Mouse (Mus musculus) retina, postnatal 7 days (tissue): ENCODE results near the gene Bloc1s4.

Experiments
- DNase-seq: peaks from one replicate; pipeline ENCODE4 v3.0.0-alpha.2; 2012; ENCODE audit warnings: low read depth, low spot score

Bloc1s4 gene

DNA sequence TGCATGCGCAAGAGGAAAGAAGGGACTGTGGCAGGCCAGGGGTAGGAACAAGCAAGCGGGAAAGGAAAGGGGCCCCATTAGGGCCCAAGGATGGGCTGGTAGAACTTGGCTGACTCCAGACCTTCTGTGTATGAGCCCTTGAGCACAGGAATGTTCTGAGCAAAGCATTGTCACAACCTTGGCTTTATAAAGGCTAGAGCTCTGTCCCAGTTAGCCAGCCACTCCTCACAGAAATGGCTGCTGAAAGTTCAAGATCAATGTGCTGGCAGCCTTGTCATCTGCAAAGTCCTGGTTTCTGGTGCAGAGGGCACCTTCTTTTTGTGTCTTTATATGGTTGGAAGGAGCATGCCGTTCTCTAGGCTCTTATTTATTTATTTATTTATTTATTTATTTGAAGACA is 28.8 kb downstream of the Bloc1s4 start:
- DNase-seq = no peak

DNA sequence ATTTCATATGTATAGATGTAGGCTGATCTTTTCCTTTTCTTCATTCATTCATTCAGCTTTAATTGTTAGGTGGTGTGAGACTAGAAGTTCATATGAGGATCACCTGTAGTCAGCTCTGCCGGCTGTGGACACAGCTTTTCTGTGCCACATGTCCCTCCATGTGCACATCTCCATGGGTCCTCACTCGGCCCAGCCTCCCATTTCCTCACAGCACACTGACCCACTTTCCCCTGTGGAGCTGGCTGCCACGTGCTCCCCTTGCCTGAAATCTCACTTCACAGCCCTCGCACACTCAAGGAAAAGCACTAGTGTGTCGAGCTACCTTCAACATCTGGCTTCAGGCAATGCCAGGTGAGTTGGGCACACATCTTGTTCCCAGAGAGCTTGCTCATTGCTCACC is 29.3 kb downstream of the Bloc1s4 start:
- DNase-seq = no peak

- DNase-seq = no peak
These were observed 30.6 kb downstream of the Bloc1s4 start for GRCm38 (mm10) chr5:36717889-36718288.

DNA sequence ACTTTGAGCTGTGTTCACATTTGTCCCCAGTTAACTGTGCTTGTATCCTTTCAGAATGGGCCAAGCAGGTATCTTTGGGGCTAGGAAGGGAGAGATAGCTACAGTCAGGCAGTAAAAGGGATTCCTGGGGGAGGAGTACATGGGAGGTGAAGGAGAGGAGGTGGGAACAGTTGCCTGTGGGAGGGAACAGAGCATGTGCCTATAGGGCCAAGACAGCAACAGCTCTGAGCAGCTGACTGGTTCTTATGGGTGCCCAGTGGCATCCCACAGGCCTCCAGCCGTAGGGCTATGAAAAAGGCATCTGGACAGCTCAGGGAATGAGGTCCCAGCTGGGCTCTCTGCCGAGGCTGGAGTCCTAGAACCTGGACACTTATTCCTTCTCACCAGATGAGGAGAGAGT is 31.6 kb downstream of the Bloc1s4 start:
- DNase-seq = no peak

- DNase-seq = no peak
These were observed 33.6 kb downstream of the Bloc1s4 start for GRCm38 (mm10) chr5:36714832-36715231.

- no peak for DNase-seq
These were observed 34.8 kb downstream of the Bloc1s4 start for GRCm38 (mm10) chr5:36713693-36714092.

- no peak for DNase-seq
These were observed 35.6 kb downstream of the Bloc1s4 start for GRCm38 (mm10) chr5:36712553-36713534.

- DNase-seq = no peak
These were observed 36.6 kb downstream of the Bloc1s4 start for GRCm38 (mm10) chr5:36711863-36712262.

DNA sequence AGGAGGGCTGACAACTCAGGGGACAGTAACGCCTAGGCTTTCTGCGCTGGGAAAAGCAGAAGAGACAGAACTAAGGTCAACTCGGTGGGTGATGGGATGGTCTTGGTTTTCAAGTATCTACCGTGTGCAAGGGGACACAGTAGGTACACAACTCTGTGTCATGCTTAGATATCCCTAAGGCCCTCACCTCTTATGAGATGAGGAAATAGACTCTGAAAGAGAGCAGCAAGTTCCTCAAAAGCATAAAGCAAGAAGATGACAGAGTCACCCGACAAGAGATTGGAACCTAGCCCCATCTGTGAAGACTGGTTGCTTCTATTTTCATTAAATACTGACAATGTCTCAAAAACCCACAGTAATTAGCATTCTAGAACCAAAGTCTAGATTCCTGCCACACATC is 42.7 kb downstream of the Bloc1s4 start:
- no peak for DNase-seq

DNA sequence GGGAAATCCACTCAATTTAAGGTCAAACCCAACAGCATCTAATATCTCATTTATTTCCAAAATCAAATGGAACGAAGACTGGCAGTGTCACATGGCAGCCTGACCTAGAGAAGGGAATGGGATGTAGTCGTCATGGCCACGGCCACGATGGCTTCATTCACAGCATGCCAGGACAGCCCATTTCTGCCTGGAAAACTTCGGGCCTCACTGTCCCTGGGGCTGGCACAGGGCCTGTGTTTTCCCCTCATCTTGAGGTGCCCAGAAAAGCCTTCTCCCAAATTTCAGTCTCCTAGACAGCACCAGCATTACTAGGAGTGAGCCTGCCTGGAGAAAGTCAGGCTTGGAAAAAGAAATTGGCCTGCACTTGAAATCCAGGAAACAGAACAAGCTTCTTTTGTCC is 43.1 kb downstream of the Bloc1s4 start:
- no peak for DNase-seq

DNA sequence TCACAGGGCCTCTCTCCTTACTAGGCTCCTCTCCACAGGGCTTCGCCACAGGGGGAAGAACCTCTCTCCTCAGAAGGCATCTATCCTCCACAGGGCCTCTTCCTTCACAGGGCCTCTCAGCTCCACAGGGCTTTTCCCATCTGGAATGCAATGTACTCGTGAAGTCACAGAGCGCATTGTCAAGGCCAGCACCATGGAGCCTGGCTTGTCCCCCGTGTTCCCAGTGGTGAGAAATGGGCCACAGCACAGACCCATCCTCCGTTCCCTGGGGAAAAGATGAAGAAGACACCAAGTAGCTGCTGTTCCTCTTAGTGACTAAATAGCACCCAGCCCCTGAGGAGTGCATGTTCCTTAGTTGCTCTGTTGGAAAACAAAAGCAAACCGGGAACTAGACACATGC is 43.8 kb downstream of the Bloc1s4 start:
- DNase-seq = no peak

- DNase-seq = no peak
These were observed 47.4 kb downstream of the Bloc1s4 start for GRCm38 (mm10) chr5:36700939-36701620.

- no peak for DNase-seq
These were observed 49.8 kb downstream of the Bloc1s4 start for GRCm38 (mm10) chr5:36698689-36699088.

GRCm38 (mm10) chr5:36698067-36698670 is 50.3 kb downstream of the Bloc1s4 start:
- DNase-seq = no peak
